Mouse (Mus musculus): ENCODE data around the gene Rhd.
"Not testable (repeated sequence)": the region's sequence is repeated elsewhere in the genome, so short reads cannot be mapped to it uniquely, and the experiment has no call there.

Gene Rhd

DNA sequence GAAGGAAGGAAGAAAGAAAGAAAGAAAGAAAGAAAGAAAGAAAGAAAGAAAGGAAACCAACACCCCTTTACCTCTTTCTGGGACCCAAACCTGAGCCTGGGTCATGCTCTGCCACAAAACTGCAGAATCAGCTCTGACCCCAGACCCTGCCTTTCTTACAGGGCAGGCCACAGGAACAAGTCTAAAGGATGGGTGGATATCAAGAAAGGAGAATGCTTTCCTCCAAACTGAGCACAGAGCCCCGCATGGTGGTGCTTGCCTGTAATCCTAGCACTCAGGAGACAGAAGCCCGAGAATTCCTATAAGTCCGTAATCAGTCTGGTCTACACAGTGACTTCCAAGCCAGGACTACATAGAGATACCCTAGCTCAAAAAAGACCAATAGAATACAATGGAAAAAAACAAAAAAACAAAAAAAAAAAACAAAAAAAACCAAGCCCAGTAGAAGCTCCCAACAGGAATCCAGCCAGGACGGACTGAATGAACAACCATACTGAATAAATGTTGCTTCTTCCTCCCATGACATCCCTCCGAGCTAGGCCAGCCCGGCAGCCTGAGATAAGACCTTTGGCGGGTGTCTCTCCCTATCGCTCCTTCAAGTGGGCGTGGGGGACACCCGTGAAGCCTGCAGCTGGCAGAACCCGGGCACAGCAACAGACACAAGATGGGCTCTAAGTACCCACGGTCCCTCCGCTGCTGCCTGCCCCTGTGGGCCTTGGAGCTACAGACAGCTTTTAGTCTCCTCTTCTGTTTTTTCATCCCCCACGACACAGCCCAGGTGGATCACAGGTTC lies at the start of gene Rhd:
TSS of gene Rhd (plus strand) at position 600 of the 793 bp plus-strand sequence.
- DNase-seq (ENCODE audit: low spot score), result no peak

GRCm38 (mm10) chr4:134817706-134818105 lies 46.6 kb upstream of the Rhd start:
- DNase-seq (ENCODE audit: low spot score), result no peak

DNA sequence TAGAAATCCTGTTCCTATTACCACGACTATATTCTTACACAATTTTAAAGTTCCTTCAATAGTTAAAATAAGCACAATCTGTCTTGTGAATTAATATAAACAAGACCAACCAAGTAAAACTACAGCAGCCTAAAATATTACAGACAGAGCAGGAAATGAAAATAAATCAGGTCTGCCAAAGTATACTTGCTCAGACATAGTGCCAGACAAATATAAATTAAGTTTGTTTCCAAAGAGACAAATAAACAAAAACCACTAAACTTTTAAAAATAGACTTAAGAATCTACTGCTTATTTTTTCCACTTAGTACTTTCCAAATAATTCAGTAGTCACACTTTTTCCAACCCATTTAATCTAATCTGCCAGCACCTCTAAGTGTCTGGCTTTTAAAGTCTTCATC lies 43.3 kb upstream of the Rhd start:
- DNase-seq (ENCODE audit: low spot score), result no peak

DNA sequence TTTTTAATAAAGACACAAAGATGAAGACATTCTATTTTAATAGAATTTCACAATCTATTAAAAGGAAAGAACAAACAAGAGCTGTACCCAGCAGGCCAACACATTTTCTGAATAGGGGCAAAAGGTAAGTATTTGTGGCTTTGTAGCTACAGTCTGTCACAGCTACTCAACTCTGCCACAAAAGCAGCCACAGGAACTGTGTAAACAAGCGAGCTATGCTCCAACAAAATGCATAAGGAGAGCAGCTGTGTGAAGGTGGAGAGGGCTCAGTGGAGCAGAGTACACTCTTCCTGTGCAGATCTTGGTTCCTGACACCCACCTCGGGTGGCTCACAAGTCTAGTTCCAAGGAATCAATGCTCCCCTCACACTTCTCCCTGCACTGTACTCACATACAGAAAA lies 40.8 kb upstream of the Rhd start:
- no peak for DNase-seq (ENCODE audit: low spot score)

- DNase-seq (ENCODE audit: low spot score), result not testable (repeated sequence)
Observed at GRCm38 (mm10) chr4:134825864-134826263, 38.5 kb upstream of the Rhd start.

GRCm38 (mm10) chr4:134826348-134826747 lies 38.0 kb upstream of the Rhd start:
- no peak for DNase-seq (ENCODE audit: low spot score)

GRCm38 (mm10) chr4:134827806-134828205 lies 36.5 kb upstream of the Rhd start:
- DNase-seq (ENCODE audit: low spot score), result no peak

GRCm38 (mm10) chr4:134831934-134832333 lies 32.4 kb upstream of the Rhd start:
- DNase-seq (ENCODE audit: low spot score), result no peak

DNA sequence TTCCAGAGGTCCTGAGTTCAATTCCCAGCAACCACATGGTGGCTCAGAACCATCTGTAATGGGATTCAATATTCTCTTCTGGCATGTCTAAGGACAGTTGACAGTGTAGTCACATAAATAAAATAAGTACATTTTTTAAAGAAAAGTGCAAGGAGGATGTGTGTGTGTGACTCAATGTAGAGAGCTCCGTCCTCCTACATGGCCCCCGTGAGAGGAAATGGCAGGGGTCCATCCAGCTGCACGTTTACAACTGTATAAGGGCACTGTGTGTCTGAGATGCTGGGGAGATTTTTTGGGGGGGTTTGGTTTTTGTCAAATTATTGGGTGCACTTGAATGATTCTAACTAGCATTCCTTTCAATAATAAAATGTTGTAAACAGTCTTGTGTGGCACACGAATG lies 28.9 kb upstream of the Rhd start:
- no peak for DNase-seq (ENCODE audit: low spot score)

DNA sequence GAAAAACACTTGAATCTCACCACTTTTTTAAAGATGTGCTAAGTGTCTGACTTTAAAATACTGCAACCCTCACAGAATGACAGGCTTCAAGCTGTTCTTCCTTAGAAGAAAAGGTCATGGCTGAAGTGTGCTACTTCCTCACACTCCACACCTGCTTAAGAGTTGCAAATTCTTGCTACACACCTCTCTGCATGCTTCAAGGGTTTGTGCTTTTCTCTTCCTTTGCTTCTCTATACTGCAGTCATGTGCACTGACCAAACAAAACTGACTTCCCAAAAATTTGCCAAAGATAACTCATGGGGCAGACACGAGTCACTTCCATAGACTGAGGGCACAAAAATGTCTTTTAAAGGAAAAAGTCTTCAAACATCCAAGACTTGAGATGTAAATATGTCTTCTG lies 26.1 kb upstream of the Rhd start:
- no peak for DNase-seq (ENCODE audit: low spot score)

DNA sequence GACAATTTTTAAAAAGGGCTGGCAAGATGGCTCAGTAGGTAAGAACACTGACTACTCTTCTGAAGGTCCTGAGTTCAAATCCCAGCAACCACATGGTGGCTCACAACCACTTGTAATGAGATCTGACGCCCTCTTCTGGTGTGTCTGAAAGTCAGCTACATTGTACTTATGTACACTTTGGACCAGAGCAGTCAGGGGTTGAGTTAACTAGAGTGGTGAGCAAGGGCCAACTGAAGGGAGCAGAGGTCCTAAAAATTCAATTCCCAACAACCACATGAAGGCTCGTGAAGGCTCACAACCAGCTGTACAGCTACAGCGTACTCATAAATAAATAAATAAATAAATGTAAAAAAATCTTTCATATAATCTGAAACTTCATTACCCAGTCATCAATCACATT lies 25.6 kb upstream of the Rhd start:
- DNase-seq (ENCODE audit: low spot score), result not testable (repeated sequence)

DNA sequence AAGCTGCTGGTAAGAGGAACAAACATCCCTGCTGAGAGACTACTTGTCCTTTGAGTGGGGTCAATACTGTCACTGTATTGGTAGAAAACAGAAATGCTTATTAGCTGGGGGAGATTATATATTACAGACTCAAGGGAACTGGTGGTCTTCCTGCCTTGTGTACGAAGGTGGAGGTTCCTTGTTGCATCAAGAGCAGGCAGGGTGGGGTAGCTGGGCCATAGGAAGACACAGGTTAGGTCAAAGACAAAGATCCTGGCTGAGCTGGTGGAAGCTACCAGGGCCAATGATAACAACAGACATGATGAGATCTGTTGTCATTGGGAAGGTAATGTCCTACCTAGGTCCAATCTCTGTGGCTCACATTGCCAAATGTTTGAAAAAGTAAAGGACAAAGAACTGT lies 24.1 kb upstream of the Rhd start:
- no peak for DNase-seq (ENCODE audit: low spot score)

DNA sequence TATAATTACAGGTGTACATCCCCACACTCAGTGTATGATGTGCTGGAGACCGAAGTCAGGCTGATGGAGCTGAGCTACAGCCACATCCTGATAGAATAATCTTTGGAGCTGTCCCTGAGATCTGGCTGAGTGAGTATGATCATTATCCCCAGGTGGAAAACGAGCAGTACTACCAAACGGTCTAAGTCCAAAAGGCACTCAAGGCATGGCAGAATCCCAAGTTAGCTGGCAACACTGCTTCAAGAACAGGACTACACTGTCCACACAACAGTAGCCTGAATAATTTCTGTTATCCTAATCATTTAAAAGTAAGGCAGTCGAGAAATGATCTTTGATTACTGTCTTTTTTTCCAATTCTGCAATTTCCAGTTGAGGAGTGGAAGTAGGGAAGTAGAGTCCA lies 20.8 kb upstream of the Rhd start:
- no peak for DNase-seq (ENCODE audit: low spot score)

GRCm38 (mm10) chr4:134847587-134847986 lies 16.7 kb upstream of the Rhd start:
- no peak for DNase-seq (ENCODE audit: low spot score)

GRCm38 (mm10) chr4:134850551-134850950 lies 13.8 kb upstream of the Rhd start:
- DNase-seq (ENCODE audit: low spot score), result no peak

DNA sequence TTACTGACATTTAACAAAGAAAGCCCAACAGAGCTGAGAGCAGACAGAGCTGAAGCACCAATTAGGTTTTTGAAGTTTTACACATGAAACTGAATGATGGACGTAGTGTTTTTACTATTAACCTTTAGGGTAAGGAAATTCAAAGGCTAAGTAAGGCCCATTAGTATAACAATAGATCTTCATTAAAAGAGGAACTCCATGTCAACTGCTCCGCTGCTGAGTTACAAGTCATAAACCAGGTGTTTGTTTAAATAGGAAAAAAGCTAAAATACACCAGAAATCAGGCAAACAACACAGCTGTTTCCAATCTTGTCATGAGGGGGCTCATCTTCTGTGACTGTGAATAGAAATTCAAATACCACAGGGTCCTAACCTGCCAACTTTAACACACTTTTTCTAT lies 13.1 kb upstream of the Rhd start:
- DNase-seq (ENCODE audit: low spot score), result no peak

- DNase-seq (ENCODE audit: low spot score), result peak; percentile 27
Observed at GRCm38 (mm10) chr4:134851876-134852275, 12.5 kb upstream of the Rhd start.

GRCm38 (mm10) chr4:134852438-134853255 lies 11.7 kb upstream of the Rhd start:
- DNase-seq (ENCODE audit: low spot score), result peak; percentile 53

- peak; percentile 99 for DNase-seq (ENCODE audit: low spot score)
Observed at GRCm38 (mm10) chr4:134853259-134853636, 11.1 kb upstream of the Rhd start, which contains the start of gene Maco1. Maco1 (minus strand) TSS chr4:134853345.

GRCm38 (mm10) chr4:134853637-134854485 lies 10.5 kb upstream of the Rhd start:
- peak; percentile 94 for DNase-seq (ENCODE audit: low spot score)

GRCm38 (mm10) chr4:134855371-134855770 lies 9.0 kb upstream of the Rhd start:
- no peak for DNase-seq (ENCODE audit: low spot score)

GRCm38 (mm10) chr4:134856056-134856455 lies 8.3 kb upstream of the Rhd start:
- no peak for DNase-seq (ENCODE audit: low spot score)

All from embryo, embryonic 10.5 days (tissue).